Mouse (Mus musculus) left cerebral cortex, postnatal 25 days (tissue): ENCODE results near the gene Eml3. TPM values are rescaled to one million over a fixed set of nuclear protein-coding genes. Genes with fewer than 3 reads are reported as not detected.

Experiments
- DNase-seq, 2 experiments: peaks; one replicate each; pipeline ENCODE4 v3.0.0; 2022; ENCODE audit warnings: low spot score in 2 of 2, mixed read lengths in 1 of 2
- intact Hi-C: fragments of 180-260 bp; cut with DNase I; formaldehyde crosslinking; loops from one replicate; pipeline ENCODE4 v1.15.1; 2025
- total RNA-seq, 2 experiments: library from RNA; stranded (reverse); gene quantifications; 2 replicates each; pipeline ENCODE4 v1.2.3; 2021

Gene Eml3
- total RNA-seq, 2 experiments from 2014 or later = 8.2 to 8.4 TPM

GRCm38 (mm10) chr19:8903412-8903811, 25.9 kb upstream of the Eml3 start:
- DNase-seq = no peak
- intact Hi-C loops = no loop called here

- DNase-seq = no peak
- intact Hi-C loops = no loop called here
Observed at GRCm38 (mm10) chr19:8908531-8908930, 20.8 kb upstream of the Eml3 start.

- intact Hi-C loops = loop anchor here (2.0 kb wide), 1 partner anchor 13 kb away; the partner anchor contains the start of gene Ganab
- peak; percentile 34 to 81 for DNase-seq
Observed at GRCm38 (mm10) chr19:8911810-8912209, 17.5 kb upstream of the Eml3 start.

GRCm38 (mm10) chr19:8914212-8914611, 15.1 kb upstream of the Eml3 start:
- peak; percentile 28 to 85 for DNase-seq
- intact Hi-C loops = no loop called here

GRCm38 (mm10) chr19:8919000-8919399, 10.4 kb upstream of the Eml3 start:
- DNase-seq = no peak
- intact Hi-C loops = no loop called here

GRCm38 (mm10) chr19:8919684-8920072, 9.7 kb upstream of the Eml3 start:
- intact Hi-C loops = no loop called here
- no peak for DNase-seq

- intact Hi-C loops = no loop called here
- DNase-seq = peak; percentile 96 to 97
Observed at GRCm38 (mm10) chr19:8920073-8920736, 9.1 kb upstream of the Eml3 start, which contains the start of gene B3gat3. B3gat3 (plus strand) TSS chr19:8920374.

- DNase-seq = peak; percentile 27 to 35
- intact Hi-C loops = no loop called here
Observed at GRCm38 (mm10) chr19:8920836-8921291, 8.5 kb upstream of the Eml3 start.

- DNase-seq = no peak
- intact Hi-C loops = no loop called here
Observed at GRCm38 (mm10) chr19:8921741-8922140, 7.6 kb upstream of the Eml3 start.

- peak in 1 of 2 experiments; percentile 24 for DNase-seq
- intact Hi-C loops = no loop called here
Observed at GRCm38 (mm10) chr19:8926766-8927165, 2.6 kb upstream of the Eml3 start.

- intact Hi-C loops = no loop called here
- DNase-seq = no peak
Observed at GRCm38 (mm10) chr19:8927891-8928525, 1.3 kb upstream of the Eml3 start.

- intact Hi-C loops = no loop called here
Observed at GRCm38 (mm10) chr19:8928689-8929223, 596 bp upstream of the Eml3 start.

GRCm38 (mm10) chr19:8930117-8930516, 765 bp downstream of the Eml3 start:
- DNase-seq = no peak
- intact Hi-C loops = no loop called here

More at GRCm38 (mm10) chr19:8928689-8929223, 596 bp upstream of the Eml3 start:
- DNase-seq = no peak

- no peak for DNase-seq
- intact Hi-C loops = no loop called here
Observed at GRCm38 (mm10) chr19:8930771-8931170, 1.4 kb downstream of the Eml3 start.

- intact Hi-C loops = no loop called here
- DNase-seq = no peak
Observed at GRCm38 (mm10) chr19:8936736-8937135, 7.4 kb downstream of the Eml3 start.

- intact Hi-C loops = no loop called here
- DNase-seq = no peak
Observed at GRCm38 (mm10) chr19:8940526-8941133, 11.3 kb downstream of the Eml3 start.

- intact Hi-C loops = no loop called here
- no peak for DNase-seq
Observed at GRCm38 (mm10) chr19:8941136-8941514, 11.8 kb downstream of the Eml3 start.

GRCm38 (mm10) chr19:8941515-8942217, 12.3 kb downstream of the Eml3 start, which contains the start of gene Mta2:
Mta2 (plus strand) TSS chr19:8941875.
- intact Hi-C loops = no loop called here
- DNase-seq = peak; percentile 93 to 96

- peak; percentile 53 to 59 for DNase-seq
- intact Hi-C loops = no loop called here
Observed at GRCm38 (mm10) chr19:8942276-8942964, 13.1 kb downstream of the Eml3 start.
